Mouse (Mus musculus): ENCODE measurements around the gene Zbtb12. TPM values are rescaled to one million over a fixed set of nuclear protein-coding genes. Genes with fewer than 3 reads are reported as not detected.
"Not testable (repeated sequence)": the region's sequence is repeated elsewhere in the genome, so short reads cannot be mapped to it uniquely, and the experiment has no call there.

Zbtb12 gene
- total RNA-seq (2021), result 1 to 10 TPM; 7.4 to 7.7 TPM
- long read RNA-seq, experiment 1, result 0 reads
- long read RNA-seq, experiment 2, result 0 reads

DNA sequence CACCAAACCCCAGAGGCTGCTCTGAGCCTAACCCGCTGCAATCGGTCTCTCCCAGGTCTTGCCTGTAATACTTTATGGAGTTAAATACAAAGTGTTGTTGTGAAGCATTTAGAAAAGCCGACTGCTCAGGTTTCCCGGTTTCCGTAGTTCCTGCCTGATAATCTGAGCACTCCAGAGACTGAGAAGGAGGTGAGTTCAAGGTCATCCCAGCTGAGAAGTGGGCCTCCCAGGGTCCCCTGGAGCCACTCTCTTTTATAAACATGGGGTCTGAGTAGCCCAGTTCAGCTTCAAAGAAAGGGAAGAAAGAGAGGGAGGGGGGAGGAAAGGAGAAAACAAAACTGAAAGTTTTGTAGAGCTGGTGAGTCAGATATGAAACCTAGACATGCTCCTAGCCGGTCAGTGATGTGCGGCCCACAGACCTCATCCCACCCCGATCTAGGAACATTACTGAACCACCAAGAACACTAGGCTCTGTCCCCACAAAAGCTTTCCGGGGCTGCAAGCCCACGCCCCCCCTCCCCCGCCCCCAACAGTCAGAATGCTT, at the start of gene Zbtb12:
TSS of gene Zbtb12 (plus strand) at position 148 of the 544 bp plus-strand sequence.
- no peak for DNase-seq

DNA sequence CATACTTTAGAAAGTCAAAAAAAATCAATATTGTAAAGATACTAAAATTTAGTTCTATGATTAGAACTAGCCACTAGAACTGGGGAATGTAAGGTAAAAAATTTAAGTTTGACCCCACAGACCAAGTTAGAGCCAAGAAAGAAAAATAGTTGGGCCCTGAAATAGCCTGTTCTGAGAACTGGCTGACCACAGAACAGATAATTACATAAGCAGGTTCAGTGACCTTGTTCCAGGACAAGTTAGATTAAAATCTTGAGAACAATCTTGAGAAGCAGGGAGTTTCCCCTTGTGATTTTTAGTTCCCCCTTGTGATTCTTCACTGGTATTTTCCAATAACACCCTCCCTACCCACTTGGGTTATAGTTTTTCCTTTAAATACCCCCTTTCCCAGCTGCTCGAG, 48.5 kb upstream of the Zbtb12 start:
- DNase-seq, result not testable (repeated sequence)

DNA sequence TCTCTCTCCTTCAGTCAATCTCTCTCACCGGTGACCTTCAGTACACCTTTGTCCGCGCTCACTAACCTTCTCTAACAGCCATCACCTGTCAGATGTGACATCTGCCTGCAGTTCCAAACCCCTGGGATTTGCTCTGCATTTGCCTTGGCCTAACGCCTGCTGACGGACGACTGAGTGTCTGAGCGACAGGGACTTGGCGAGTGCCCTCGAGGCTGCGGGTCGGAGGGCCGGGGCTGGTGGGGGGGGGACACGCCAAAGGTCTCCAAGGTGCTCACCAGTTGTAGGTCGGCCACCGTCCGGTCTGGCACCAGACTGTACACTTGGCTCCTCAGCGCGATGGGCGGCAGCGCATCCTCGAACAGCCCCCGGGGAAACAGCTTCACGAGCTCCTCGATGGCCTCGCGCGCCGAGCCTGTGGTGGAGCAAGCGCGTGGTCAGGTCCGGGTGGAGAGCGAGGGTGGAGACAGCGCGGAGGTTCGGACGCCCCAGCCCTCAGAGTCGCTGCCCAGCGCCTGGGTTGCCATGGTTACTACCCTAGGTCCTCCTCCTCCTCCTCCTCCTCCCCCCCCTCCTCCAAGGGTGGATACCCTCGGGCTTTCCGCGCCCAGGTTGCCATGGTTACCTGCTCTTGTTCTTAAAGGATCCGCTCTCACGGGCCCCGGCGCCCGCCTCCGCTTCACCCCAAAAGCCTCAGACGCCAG, 43.0 kb upstream of the Zbtb12 start:
- no peak for DNase-seq

- peak; percentile 97 for DNase-seq
These were observed 42.4 kb upstream of the Zbtb12 start, which contains the start of the genes Stk19 and Dxo for GRCm38 (mm10) chr17:34836856-34837221. Gene Stk19 (minus strand): TSS chr17:34836945. Gene Dxo (plus strand): TSS chr17:34837019.

- no peak for DNase-seq
These were observed 41.6 kb upstream of the Zbtb12 start for GRCm38 (mm10) chr17:34837464-34838324.

- no peak for DNase-seq
These were observed 40.5 kb upstream of the Zbtb12 start for GRCm38 (mm10) chr17:34838785-34839184.

DNA sequence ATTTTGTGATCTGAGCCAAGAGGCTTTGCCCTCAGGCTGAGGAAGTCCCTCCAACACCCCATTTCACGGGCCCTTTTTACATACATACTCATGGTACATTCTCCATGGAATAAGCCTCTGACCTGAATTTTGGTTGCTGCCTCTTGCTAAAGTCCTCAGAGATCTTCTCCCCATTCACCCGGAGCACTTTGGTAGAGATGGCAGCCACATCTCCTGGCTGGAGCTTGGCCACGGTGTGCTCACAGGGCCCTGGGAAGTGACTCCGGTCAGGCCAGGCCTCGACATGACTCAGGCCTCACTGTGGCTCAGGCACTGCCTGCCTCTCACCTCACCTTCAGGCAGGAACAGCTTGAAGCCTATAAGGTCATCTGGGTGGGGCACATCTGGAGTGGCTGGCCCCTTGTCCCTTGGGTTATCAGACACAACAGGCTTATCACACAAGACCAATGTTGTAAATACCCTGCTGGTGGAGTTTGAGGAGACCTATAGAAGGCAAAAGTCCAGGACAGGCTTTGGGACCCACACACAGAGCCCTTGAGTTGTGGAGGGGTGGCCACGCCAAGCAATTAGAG, 38.5 kb upstream of the Zbtb12 start:
- no peak for DNase-seq

- no peak for DNase-seq
These were observed 34.4 kb upstream of the Zbtb12 start for GRCm38 (mm10) chr17:34844884-34845283.

GRCm38 (mm10) chr17:34847192-34847591, 32.1 kb upstream of the Zbtb12 start:
- no peak for DNase-seq

- DNase-seq, result no peak
These were observed 31.7 kb upstream of the Zbtb12 start for GRCm38 (mm10) chr17:34847615-34848014.

- DNase-seq, result peak; percentile 97 to 98
These were observed 29.4 kb upstream of the Zbtb12 start, which contains the start of the genes Skiv2l and Nelfe for GRCm38 (mm10) chr17:34849722-34850516. Gene Skiv2l (minus strand): TSS chr17:34850210. Gene Nelfe (plus strand): TSS chr17:34850391.

GRCm38 (mm10) chr17:34850517-34851125, 28.7 kb upstream of the Zbtb12 start:
- no peak for DNase-seq

DNA sequence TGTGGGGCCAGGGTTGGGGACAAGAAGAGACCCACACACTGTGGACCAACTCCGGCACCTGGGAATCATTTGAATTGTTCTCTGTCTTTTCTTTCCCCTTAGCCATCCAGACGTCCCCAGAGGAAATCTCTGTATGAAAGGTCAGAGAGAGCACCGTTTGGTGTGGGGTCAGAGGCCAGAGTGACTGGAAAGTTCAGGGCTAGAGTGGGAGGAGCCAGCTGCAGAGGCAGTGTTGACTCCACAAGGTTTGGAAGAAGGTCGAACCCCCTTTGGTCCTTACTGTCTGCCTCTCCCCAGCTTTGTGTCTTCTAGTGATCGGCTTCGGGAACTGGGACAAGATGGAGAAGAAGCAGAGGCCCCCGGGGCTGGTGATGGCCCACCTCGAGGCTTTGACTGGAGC, 25.8 kb upstream of the Zbtb12 start:
- DNase-seq, result no peak

- DNase-seq, result no peak
These were observed 24.5 kb upstream of the Zbtb12 start for GRCm38 (mm10) chr17:34854761-34855160.

DNA sequence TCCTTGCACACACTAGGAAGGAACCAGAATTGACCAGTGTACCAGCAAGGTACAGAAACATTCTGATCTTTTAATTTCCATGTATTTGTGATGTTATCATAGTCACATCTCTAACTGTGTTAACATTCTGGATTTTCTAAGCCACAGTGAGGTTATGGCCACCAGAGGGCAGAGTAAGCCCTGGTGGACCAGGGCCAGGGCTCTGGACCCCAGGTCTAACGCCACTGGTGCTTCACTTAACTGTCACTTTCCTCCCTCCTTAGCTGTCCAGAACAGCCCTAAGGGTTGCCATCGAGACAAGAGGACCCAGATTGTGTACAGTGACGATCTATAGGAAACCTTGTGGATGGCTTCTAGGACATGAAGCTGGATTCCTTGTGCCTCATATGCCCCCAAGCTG, 23.5 kb upstream of the Zbtb12 start:
- DNase-seq, result peak; percentile 26 to 73

- DNase-seq, result no peak
These were observed 20.6 kb upstream of the Zbtb12 start for GRCm38 (mm10) chr17:34858670-34859069.

GRCm38 (mm10) chr17:34860514-34860913, 18.8 kb upstream of the Zbtb12 start:
- no peak for DNase-seq

GRCm38 (mm10) chr17:34861704-34862415, 17.4 kb upstream of the Zbtb12 start:
- peak in 1 of 2 experiments; percentile 45 for DNase-seq

- DNase-seq, result no peak
These were observed 16.7 kb upstream of the Zbtb12 start, which contains the start of gene Cfb for GRCm38 (mm10) chr17:34862416-34863081. Gene Cfb (minus strand): TSS chr17:34862518.

DNA sequence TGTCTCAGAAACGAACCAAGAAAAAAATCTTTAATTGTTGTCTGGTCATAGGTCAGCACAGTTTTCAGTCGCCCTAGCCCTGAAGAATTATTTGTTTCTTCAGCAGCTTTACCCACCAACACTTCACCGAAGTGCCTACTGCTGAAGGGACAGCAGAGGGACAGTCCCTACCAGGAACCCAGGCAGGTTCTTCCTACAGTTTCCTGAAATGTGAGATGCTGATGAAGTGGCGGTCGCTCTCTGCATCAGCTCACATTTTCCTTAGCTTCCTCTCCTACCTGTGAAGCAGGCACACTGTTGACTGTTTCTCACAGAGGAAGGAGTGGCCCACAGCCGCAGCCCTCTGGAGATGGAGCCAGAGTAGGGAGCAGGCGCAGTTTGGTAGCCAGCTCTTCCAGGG, 13.3 kb upstream of the Zbtb12 start:
- no peak for DNase-seq

Measured in heart, adult 18-20 months (tissue).